Mouse (Mus musculus): ENCODE data around the gene Gm17428. TPM values are rescaled to one million over a fixed set of nuclear protein-coding genes. Genes with fewer than 3 reads are reported as not detected.
A peak's percentile ranks its signal among the peaks of the same experiment; 100 is the strongest.

Gene Gm17428
- polyA plus RNA-seq, 1 experiment from 2014 or later = not detected

- H3K9me3 ChIP-seq (ENCODE audit: control insufficient read depth, low read length) = no peaks in the 10 kb centered on the region
- peaks cover 11% of the 10 kb centered on the region; the same call in 1 of the 2 replicates for H3K4me1 ChIP-seq (ENCODE audit: control insufficient read depth, insufficient read depth, low read length)
- WGBS = 100% methylated on average over 2 of the region's 2 CpGs
- H3K4me2 ChIP-seq (replicated peaks; ENCODE audit: low read depth, low read length) = no peak overlapping the region
- ATAC-seq (ENCODE audit: low FRiP score, low TSS enrichment) = no peak
- no peaks in the 10 kb centered on the region; the same call in 1 of the 2 replicates for H3K27me3 ChIP-seq (ENCODE audit: control insufficient read depth, insufficient read depth, low read length)
- no peak overlapping the region for H3K4me3 ChIP-seq (ENCODE audit: low read length)
- H3K27ac ChIP-seq (ENCODE audit: low read depth, low read length) = no peak overlapping the region
- no peaks in the 10 kb centered on the region for H3K36me3 ChIP-seq (ENCODE audit: control insufficient read depth, insufficient read depth, low read length)
- no peak overlapping the region for H3K9ac ChIP-seq (ENCODE audit: low read depth, low read length)
Observed at GRCm38 (mm10) chr14:55001446-55001845, 24.7 kb downstream of the Gm17428 start.

GRCm38 (mm10) chr14:55001938-55002686 lies 25.4 kb downstream of the Gm17428 start:
- Histone ChIP-seq H3K4me3 (ENCODE audit: low read length) (no peak overlapping the region), H3K27me3 (ENCODE audit: control insufficient read depth, insufficient read depth, low read length) (no peaks in the 10 kb centered on the region; the same call in 1 of the 2 replicates), H3K4me1 (ENCODE audit: control insufficient read depth, insufficient read depth, low read length) (peaks cover 11% of the 10 kb centered on the region; the same call in 1 of the 2 replicates), H3K9me3 (ENCODE audit: control insufficient read depth, low read length) (no peaks in the 10 kb centered on the region), H3K36me3 (ENCODE audit: control insufficient read depth, insufficient read depth, low read length) (no peaks in the 10 kb centered on the region), H3K27ac (ENCODE audit: low read depth, low read length) (no peak overlapping the region), H3K4me2 (replicated peaks; ENCODE audit: low read depth, low read length) (no peak overlapping the region), H3K9ac (ENCODE audit: low read depth, low read length) (no peak overlapping the region)
- ATAC-seq (ENCODE audit: low FRiP score, low TSS enrichment) = peak; percentile 40; the same call in 1 of the 2 replicates
- WGBS = 35% methylated on average over 12 of the region's 12 CpGs

- Histone ChIP-seq H3K27me3 (ENCODE audit: control insufficient read depth, insufficient read depth, low read length) (no peaks in the 10 kb centered on the region; the same call in 1 of the 2 replicates), H3K36me3 (ENCODE audit: control insufficient read depth, insufficient read depth, low read length) (no peaks in the 10 kb centered on the region), H3K4me1 (ENCODE audit: control insufficient read depth, insufficient read depth, low read length) (peaks cover 11% of the 10 kb centered on the region; the same call in 1 of the 2 replicates), H3K4me2 (replicated peaks; ENCODE audit: low read depth, low read length) (no peak overlapping the region), H3K9me3 (ENCODE audit: control insufficient read depth, low read length) (no peaks in the 10 kb centered on the region), H3K27ac (ENCODE audit: low read depth, low read length) (no peak overlapping the region), H3K4me3 (ENCODE audit: low read length) (no peak overlapping the region), H3K9ac (ENCODE audit: low read depth, low read length) (no peak overlapping the region)
- WGBS = 53% methylated on average over 7 of the region's 7 CpGs
- ATAC-seq (ENCODE audit: low FRiP score, low TSS enrichment) = peak; percentile 47; the same call in 1 of the 2 replicates
Observed at GRCm38 (mm10) chr14:55002687-55003120, 26.0 kb downstream of the Gm17428 start.

GRCm38 (mm10) chr14:55003878-55004855 lies 27.4 kb downstream of the Gm17428 start:
- Histone ChIP-seq H3K9ac (ENCODE audit: low read depth, low read length) (no peak overlapping the region), H3K36me3 (ENCODE audit: control insufficient read depth, insufficient read depth, low read length) (no peaks in the 10 kb centered on the region), H3K4me3 (ENCODE audit: low read length) (no peak overlapping the region), H3K27ac (ENCODE audit: low read depth, low read length) (no peak overlapping the region), H3K4me2 (replicated peaks; ENCODE audit: low read depth, low read length) (no peak overlapping the region), H3K9me3 (ENCODE audit: control insufficient read depth, low read length) (no peaks in the 10 kb centered on the region), H3K4me1 (ENCODE audit: control insufficient read depth, insufficient read depth, low read length) (peaks cover 11% of the 10 kb centered on the region; the same call in 1 of the 2 replicates), H3K27me3 (ENCODE audit: control insufficient read depth, insufficient read depth, low read length) (no peaks in the 10 kb centered on the region; the same call in 1 of the 2 replicates)
- no peak for ATAC-seq (ENCODE audit: low FRiP score, low TSS enrichment)
- WGBS = 82% methylated on average over 18 of the region's 18 CpGs

- no peak overlapping the region for H3K9ac ChIP-seq (ENCODE audit: low read depth, low read length)
- no peaks in the 10 kb centered on the region for H3K36me3 ChIP-seq (ENCODE audit: control insufficient read depth, insufficient read depth, low read length)
- 66% methylated on average over 2 of the region's 2 CpGs for WGBS
- H3K4me3 ChIP-seq (ENCODE audit: low read length) = no peak overlapping the region
- H3K4me1 ChIP-seq (ENCODE audit: control insufficient read depth, insufficient read depth, low read length) = peaks cover 11% of the 10 kb centered on the region; the same call in 1 of the 2 replicates
- ATAC-seq (ENCODE audit: low FRiP score, low TSS enrichment) = no peak
- no peaks in the 10 kb centered on the region for H3K9me3 ChIP-seq (ENCODE audit: control insufficient read depth, low read length)
- H3K4me2 ChIP-seq (replicated peaks; ENCODE audit: low read depth, low read length) = no peak overlapping the region
- no peak overlapping the region for H3K27ac ChIP-seq (ENCODE audit: low read depth, low read length)
- no peaks in the 10 kb centered on the region; the same call in 1 of the 2 replicates for H3K27me3 ChIP-seq (ENCODE audit: control insufficient read depth, insufficient read depth, low read length)
Observed at GRCm38 (mm10) chr14:55005506-55005905, 28.8 kb downstream of the Gm17428 start.

- Histone ChIP-seq H3K9me3 (ENCODE audit: control insufficient read depth, low read length) (no peaks in the 10 kb centered on the region), H3K4me1 (ENCODE audit: control insufficient read depth, insufficient read depth, low read length) (peaks cover 11% of the 10 kb centered on the region; the same call in 1 of the 2 replicates), H3K4me2 (replicated peaks; ENCODE audit: low read depth, low read length) (no peak overlapping the region), H3K27ac (ENCODE audit: low read depth, low read length) (no peak overlapping the region), H3K9ac (ENCODE audit: low read depth, low read length) (no peak overlapping the region), H3K4me3 (ENCODE audit: low read length) (no peak overlapping the region), H3K36me3 (ENCODE audit: control insufficient read depth, insufficient read depth, low read length) (no peaks in the 10 kb centered on the region), H3K27me3 (ENCODE audit: control insufficient read depth, insufficient read depth, low read length) (no peaks in the 10 kb centered on the region; the same call in 1 of the 2 replicates)
- WGBS = 88% methylated on average over 8 of the region's 8 CpGs
- no peak for ATAC-seq (ENCODE audit: low FRiP score, low TSS enrichment)
Observed at GRCm38 (mm10) chr14:55005967-55006366, 29.2 kb downstream of the Gm17428 start.

- ATAC-seq (ENCODE audit: low FRiP score, low TSS enrichment) = no peak
- Histone ChIP-seq H3K27me3 (ENCODE audit: control insufficient read depth, insufficient read depth, low read length) (no peaks in the 10 kb centered on the region; the same call in 1 of the 2 replicates), H3K9me3 (ENCODE audit: control insufficient read depth, low read length) (no peaks in the 10 kb centered on the region), H3K36me3 (ENCODE audit: control insufficient read depth, insufficient read depth, low read length) (no peaks in the 10 kb centered on the region), H3K4me1 (ENCODE audit: control insufficient read depth, insufficient read depth, low read length) (peaks cover 11% of the 10 kb centered on the region; the same call in 1 of the 2 replicates), H3K9ac (ENCODE audit: low read depth, low read length) (no peak overlapping the region), H3K4me2 (replicated peaks; ENCODE audit: low read depth, low read length) (no peak overlapping the region), H3K4me3 (ENCODE audit: low read length) (no peak overlapping the region), H3K27ac (ENCODE audit: low read depth, low read length) (no peak overlapping the region)
- 72% methylated on average over 3 of the region's 3 CpGs for WGBS
Observed at GRCm38 (mm10) chr14:55006541-55006940, 29.8 kb downstream of the Gm17428 start.

GRCm38 (mm10) chr14:55007120-55007908 lies 30.6 kb downstream of the Gm17428 start:
- no peak overlapping the region for H3K4me2 ChIP-seq (replicated peaks; ENCODE audit: low read depth, low read length)
- H3K27ac ChIP-seq (ENCODE audit: low read depth, low read length) = no peak overlapping the region

More at GRCm38 (mm10) chr14:55007120-55007908, 30.6 kb downstream of the Gm17428 start:
- Histone ChIP-seq H3K27me3 (ENCODE audit: control insufficient read depth, insufficient read depth, low read length) (no peaks in the 10 kb centered on the region; the same call in 1 of the 2 replicates), H3K4me3 (ENCODE audit: low read length) (no peak overlapping the region), H3K36me3 (ENCODE audit: control insufficient read depth, insufficient read depth, low read length) (no peaks in the 10 kb centered on the region), H3K4me1 (ENCODE audit: control insufficient read depth, insufficient read depth, low read length) (peaks cover 11% of the 10 kb centered on the region; the same call in 1 of the 2 replicates), H3K9ac (ENCODE audit: low read depth, low read length) (no peak overlapping the region), H3K9me3 (ENCODE audit: control insufficient read depth, low read length) (no peaks in the 10 kb centered on the region)
- ATAC-seq (ENCODE audit: low FRiP score, low TSS enrichment) = no peak
- 90% methylated on average over 9 of the region's 9 CpGs for WGBS

Measured in kidney, embryonic 14.5 days (tissue).